13 mouse cellular contexts compared by ENCODE assay signal in genomic region chr12:26936696-26937458, GRCm38 (mm10).
A peak's percentile ranks its signal among the peaks of the same experiment; 100 is the strongest.
DNase-seq lines count a peak whose midpoint lies in the region; ATAC-seq lines count a peak whose summit lies in the region.
"Had no signal": no experiment of that assay in that cellular context is flagged by ENCODE, and none has a peak within 500 bp of the region (broad histone marks: within the 10 kb centered on the region; RNA-seq: fewer than 3 reads in every experiment).

No protein-coding gene starts in this region.

- no peak overlapping the region for H3K27ac ChIP-seq in lung, embryonic 16.5 days (ENCODE audit: low read length)
- peak overlapping the region; percentile 58 for H3K27ac ChIP-seq in embryonic facial prominence, embryonic 10.5 days (replicated peaks)
- peak overlapping the region; percentile 75 for H3K27ac ChIP-seq in hindbrain, embryonic 14.5 days
- H3K27ac ChIP-seq: embryonic facial prominence, embryonic 13.5 days; layer of hippocampus, adult 2 months; limb, embryonic 15.5 days had no signal

- no peak overlapping the region for H3K4me2 ChIP-seq in lung, embryonic 16.5 days (ENCODE audit: low read depth, low read length)
- no peak overlapping the region for H3K4me2 ChIP-seq in hindbrain, embryonic 14.5 days (replicated peaks)
- H3K4me2 ChIP-seq: embryonic facial prominence, embryonic 13.5 days; limb, embryonic 15.5 days had no signal

- H3K9me3 ChIP-seq in lung, embryonic 16.5 days (ENCODE audit: control insufficient read depth, low read length), result no peaks in the 10 kb centered on the region
- peaks cover 4% of the 10 kb centered on the region; the same call in 1 of the 2 replicates for H3K9me3 ChIP-seq in embryonic facial prominence, embryonic 10.5 days
- H3K9me3 ChIP-seq in hindbrain, embryonic 14.5 days (ENCODE audit: control insufficient read depth, low read length), result 0 out of 2 replicates have a peak, but pooled peaks cover 3% of the 10 kb centered on the region
- H3K9me3 ChIP-seq: embryonic facial prominence, embryonic 13.5 days; limb, embryonic 15.5 days had no signal

- 0 out of 2 replicates have a peak, but pooled peaks cover 2% of the 10 kb centered on the region for H3K4me1 ChIP-seq in lung, embryonic 16.5 days (replicated peaks; ENCODE audit: control insufficient read depth, insufficient read depth, low read length)
- peaks cover 31% of the 10 kb centered on the region for H3K4me1 ChIP-seq in embryonic facial prominence, embryonic 10.5 days
- peaks cover 15% of the 10 kb centered on the region; the same call in 1 of the 2 replicates for H3K4me1 ChIP-seq in hindbrain, embryonic 14.5 days (replicated peaks; ENCODE audit: control insufficient read depth, insufficient read depth, low read length)
- H3K4me1 ChIP-seq: limb, embryonic 15.5 days had no signal

- no peaks in the 10 kb centered on the region for H3K27me3 ChIP-seq in lung, embryonic 16.5 days (ENCODE audit: control insufficient read depth, insufficient read depth, low read depth, low read length)
- H3K27me3 ChIP-seq in embryonic facial prominence, embryonic 10.5 days (replicated peaks; ENCODE audit: low read depth, poor library complexity, severe bottlenecking), result no peaks in the 10 kb centered on the region
- H3K27me3 ChIP-seq in hindbrain, embryonic 14.5 days (ENCODE audit: control insufficient read depth, insufficient read depth, low read length), result no peaks in the 10 kb centered on the region
- H3K27me3 ChIP-seq: embryonic facial prominence, embryonic 13.5 days; limb, embryonic 15.5 days had no signal

- no peak overlapping the region for H3K9ac ChIP-seq in lung, embryonic 16.5 days (ENCODE audit: low read length)
- H3K9ac ChIP-seq in hindbrain, embryonic 14.5 days, result no peak overlapping the region
- H3K9ac ChIP-seq: embryonic facial prominence, embryonic 13.5 days; limb, embryonic 15.5 days had no signal

- no peaks in the 10 kb centered on the region for H3K36me3 ChIP-seq in lung, embryonic 16.5 days (ENCODE audit: control insufficient read depth, insufficient read depth, low read length)
- H3K36me3 ChIP-seq in embryonic facial prominence, embryonic 10.5 days (replicated peaks), result no peaks in the 10 kb centered on the region
- no peaks in the 10 kb centered on the region for H3K36me3 ChIP-seq in hindbrain, embryonic 14.5 days (replicated peaks; ENCODE audit: control insufficient read depth, insufficient read depth)
- H3K36me3 ChIP-seq: embryonic facial prominence, embryonic 13.5 days; limb, embryonic 15.5 days had no signal

- H3K4me3 ChIP-seq in lung, embryonic 16.5 days (ENCODE audit: low read length), result no peak overlapping the region
- no peak overlapping the region for H3K4me3 ChIP-seq in embryonic facial prominence, embryonic 10.5 days
- no peak overlapping the region for H3K4me3 ChIP-seq in hindbrain, embryonic 14.5 days (replicated peaks; ENCODE audit: low read length)
- H3K4me3 ChIP-seq: embryonic facial prominence, embryonic 13.5 days; layer of hippocampus, adult 2 months; limb, embryonic 15.5 days had no signal

- ATAC-seq in lung, embryonic 16.5 days (ENCODE audit: low read depth), result 0 out of 2 replicates have a peak, but pooled peaks have one; percentile 34
- ATAC-seq in hindbrain, embryonic 14.5 days (ENCODE audit: low FRiP score), result peak; percentile 65; the same call in 1 of the 2 replicates

- no peak for DNase-seq in lung, postnatal 14 days
- peak; percentile 18 for DNase-seq in embryonic facial prominence, embryonic 10.5 days (ENCODE audit: low spot score)
- peak; percentile 59 for DNase-seq in hindbrain, embryonic 14.5 days (ENCODE audit: low spot score)
- peak; percentile 61 for DNase-seq in retina, embryonic 14.5 days (ENCODE audit: low spot score)
- DNase-seq in urinary bladder, postnatal 4 days (ENCODE audit: low spot score in 2 of 2), result no peak
- no peak for DNase-seq in natural killer cell, adult 2 months (ENCODE audit: low spot score in 2 of 2)
- no peak for DNase-seq in kidney, postnatal 25 days
- DNase-seq: adrenal gland, postnatal 10 days; lung, postnatal 36 days had no signal

- 42% methylated on average over 5 of the region's 5 CpGs for WGBS in lung, embryonic 16.5 days
- WGBS in embryonic facial prominence, embryonic 10.5 days, result 65% methylated on average over 5 of the region's 5 CpGs
- WGBS in hindbrain, embryonic 14.5 days, result 21% methylated on average over 5 of the region's 5 CpGs

Comparison
In these comparisons a context has a peak if more than half of its experiments do, and no peak if none do; other contexts are left out.
1. DNase-seq: peak in embryonic facial prominence, embryonic 10.5 days (single experiment), hindbrain, embryonic 14.5 days (single experiment) and retina, embryonic 14.5 days (single experiment); none in lung, postnatal 14 days (single experiment), urinary bladder, postnatal 4 days (0 of 2), natural killer cell, adult 2 months (0 of 2) and kidney, postnatal 25 days (0 of 2).